Mouse (Mus musculus) inflammation-experienced regulatory T-cells, adult 6 months (primary cell): ENCODE data around the gene Tas2r138. TPM values are rescaled to one million over a fixed set of nuclear protein-coding genes. Genes with fewer than 3 reads are reported as not detected.

Source experiments
- polyA plus RNA-seq, 3 experiments: library from polyadenylated mRNA; unstranded; fragments of 100-300 nt; shearing (Covaris generic); gene quantifications; one replicate each; pipeline ENCODE4 v1.2.1; 2017

The Tas2r138 gene
- polyA plus RNA-seq, 3 experiments from 2014 or later, result not detected

Other genes with a start within 250 kb of the Tas2r138 start
- gene E330009J07Rik, start 177.2 kb downstream of the Tas2r138 start, polyA plus RNA-seq, result 1 to 10 TPM; 3.2 to 9.1 (median 6.1) TPM
- gene Wee2, start 174.2 kb downstream of the Tas2r138 start, polyA plus RNA-seq, result not detected
- 100 to 1,000 TPM; 108 to 133 (median 114) TPM for gene Ssbp1, start 142.0 kb downstream of the Tas2r138 start, polyA plus RNA-seq
- not detected for gene Tas2r137, start 122.1 kb downstream of the Tas2r138 start, polyA plus RNA-seq
- not detected for gene Tas2r108, start 119.8 kb downstream of the Tas2r138 start, polyA plus RNA-seq
- gene Prss37, start 93.8 kb downstream of the Tas2r138 start, polyA plus RNA-seq, result not detected
- gene Olfr461, start 58.3 kb downstream of the Tas2r138 start, polyA plus RNA-seq, result not detected
- gene Olfr460, start 43.8 kb downstream of the Tas2r138 start, polyA plus RNA-seq, result not detected
- gene Clec5a, start 27.5 kb downstream of the Tas2r138 start, polyA plus RNA-seq, result not detected
- under 1 TPM in 1 of 3 experiments, not detected in 2; 0.34 TPM for gene Mgam, start 15.5 kb upstream of the Tas2r138 start, polyA plus RNA-seq